Mouse (Mus musculus) heart, postnatal 0 days (tissue): Measurements from ENCODE around the gene Rbm20.
A peak's percentile ranks its signal among the peaks of the same experiment; 100 is the strongest.

Experiments used
- CTCF ChIP-seq: IDR thresholded peaks from 2 replicates; pipeline ENCODE4 v1.5.1; 2016; ENCODE audit warnings: antibody characterized with exemption, control low read depth, low read depth
- EP300 ChIP-seq: IDR thresholded peaks from 2 replicates; pipeline ENCODE4 v1.6.1; 2016; ENCODE audit warnings: antibody characterized with exemption, low read depth

GRCm38 (mm10) chr19:53791751-53792720 is 114.9 kb downstream of the Rbm20 start:
- TF ChIP-seq EP300, result 0 out of 2 replicates have a peak, but pooled peaks have one; percentile 59
- TF ChIP-seq CTCF, result no peak
